Mouse (Mus musculus) MEL (cell line): ENCODE results near the gene Cpsf6.

Source experiments
- HCFC1 ChIP-seq: IDR thresholded peaks from 2 replicates; pipeline ENCODE4 v1.6.1; 2012; ENCODE audit warnings: low read depth, mild to moderate bottlenecking, inconsistent platforms, low read length, improper control_type of control experiment, moderate library complexity
- MAZ ChIP-seq: IDR thresholded peaks from 2 replicates; pipeline ENCODE4 v1.6.1; 2012; ENCODE audit warnings: low read depth, mild to moderate bottlenecking, inconsistent platforms, low read length, improper control_type of control experiment
- MYB ChIP-seq: IDR thresholded peaks from 2 replicates; pipeline ENCODE4 v1.6.1; 2011; ENCODE audit warnings: mild to moderate bottlenecking, low read depth, low read length, improper control_type of control experiment
- POLR2A ChIP-seq, 2 experiments: IDR thresholded peaks; 2 replicates each; pipeline ENCODE4 v1.6.1; 2011 to 2012; ENCODE audit warnings: low read length in 2 of 2, mild to moderate bottlenecking in 2 of 2, control low read depth in 1 of 2, improper control_type of control experiment in 1 of 2, low read depth in 1 of 2, moderate library complexity in 1 of 2; ENCODE audit not compliant: control insufficient read depth in 1 of 2, insufficient read depth in 1 of 2, poor library complexity in 1 of 2
- TBP ChIP-seq: IDR thresholded peaks from 2 replicates; pipeline ENCODE4 v1.8.0; 2011; ENCODE audit warnings: low read depth, low read length, improper control_type of control experiment
- ZMIZ1 ChIP-seq: IDR thresholded peaks from 2 replicates; pipeline ENCODE4 v1.6.1; 2012; ENCODE audit warnings: low read depth, mild to moderate bottlenecking, inconsistent platforms, low read length, improper control_type of control experiment, moderate library complexity

DNA sequence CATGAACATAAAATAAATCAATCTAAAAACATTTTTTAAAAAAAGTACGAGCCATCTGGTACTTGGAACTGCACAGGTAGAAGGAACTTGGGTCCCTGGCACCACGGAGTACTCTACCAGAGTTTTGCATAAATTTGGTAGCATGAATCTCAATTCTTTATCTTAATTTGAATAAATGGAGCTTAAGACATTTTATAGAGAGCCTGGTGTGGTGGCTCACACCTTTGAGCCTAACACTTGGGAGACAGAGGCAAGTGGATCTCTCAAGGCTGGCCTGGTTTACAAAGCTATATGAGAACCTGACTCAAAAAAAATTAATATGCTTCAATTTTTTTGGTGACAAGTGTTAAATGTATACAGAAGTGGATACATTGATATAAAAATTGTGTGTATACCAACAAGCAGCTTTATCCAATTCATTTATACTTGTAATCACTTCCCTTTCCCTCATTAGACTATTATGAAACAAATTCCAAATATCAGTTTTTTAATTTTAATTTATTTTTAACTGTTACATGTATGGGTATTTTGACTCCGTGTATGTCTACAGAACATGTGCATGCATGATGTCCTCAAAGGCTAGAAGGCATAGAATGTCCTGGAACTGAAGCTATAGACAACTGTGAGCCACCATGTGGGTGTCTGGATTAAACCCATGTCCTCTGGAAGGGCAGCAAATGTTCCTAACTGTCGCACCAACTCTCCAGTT lies 20.6 kb upstream of the Cpsf6 start:
- no peak for TF ChIP-seq POLR2A (IDR thresholded peaks at IDR 0.05; ENCODE audit: control insufficient read depth in 1 of 2, insufficient read depth in 1 of 2, low read depth in 1 of 2, low read length in 2 of 2, poor library complexity in 1 of 2)
- no peak for TF ChIP-seq ZMIZ1
- TF ChIP-seq HCFC1, result no peak
- TF ChIP-seq TBP, result no peak
- TF ChIP-seq MAZ, result no peak
- TF ChIP-seq MYB, result no peak
